Mouse (Mus musculus): ENCODE results near the gene Pnrc1.
A peak's percentile ranks its signal among the peaks of the same experiment; 100 is the strongest.
"Not testable (repeated sequence)": the region's sequence is repeated elsewhere in the genome, so short reads cannot be mapped to it uniquely, and the experiment has no call there.

Pnrc1 gene

GRCm38 (mm10) chr4:33290002-33290401, at the start of gene Pnrc1:
Gene Pnrc1 (minus strand): TSS chr4:33290163.
- peak; percentile 6 for DNase-seq (ENCODE audit: low spot score)

GRCm38 (mm10) chr4:33337999-33338398, 48.0 kb upstream of the Pnrc1 start:
- DNase-seq (ENCODE audit: low spot score), result peak; percentile 36

GRCm38 (mm10) chr4:33332956-33333455, 43.0 kb upstream of the Pnrc1 start:
- DNase-seq (ENCODE audit: low spot score), result no peak

- DNase-seq (ENCODE audit: low spot score), result no peak
These were observed 41.2 kb upstream of the Pnrc1 start for GRCm38 (mm10) chr4:33331147-33331546.

- no peak for DNase-seq (ENCODE audit: low spot score)
These were observed 25.9 kb upstream of the Pnrc1 start for GRCm38 (mm10) chr4:33315840-33316239.

GRCm38 (mm10) chr4:33314150-33314549, 24.2 kb upstream of the Pnrc1 start:
- not testable (repeated sequence) for DNase-seq (ENCODE audit: low spot score)

GRCm38 (mm10) chr4:33310840-33311437, 21.0 kb upstream of the Pnrc1 start:
- no peak for DNase-seq (ENCODE audit: low spot score)

- peak; percentile 99 for DNase-seq (ENCODE audit: low spot score)
These were observed 20.1 kb upstream of the Pnrc1 start, which contains the start of gene Rngtt for GRCm38 (mm10) chr4:33309764-33310757. Gene Rngtt (plus strand): TSS chr4:33310311.

- DNase-seq (ENCODE audit: low spot score), result no peak
These were observed 17.2 kb upstream of the Pnrc1 start for GRCm38 (mm10) chr4:33307146-33307545.

GRCm38 (mm10) chr4:33303057-33303456, 13.1 kb upstream of the Pnrc1 start:
- no peak for DNase-seq (ENCODE audit: low spot score)

- not testable (repeated sequence) for DNase-seq (ENCODE audit: low spot score)
These were observed 11.1 kb upstream of the Pnrc1 start for GRCm38 (mm10) chr4:33300891-33301665.

- peak; percentile 88 for DNase-seq (ENCODE audit: low spot score)
These were observed 2.7 kb upstream of the Pnrc1 start for GRCm38 (mm10) chr4:33292409-33293370.

GRCm38 (mm10) chr4:33290878-33291277, 915 bp upstream of the Pnrc1 start:
- no peak for DNase-seq (ENCODE audit: low spot score)

GRCm38 (mm10) chr4:33289106-33289650, 785 bp downstream of the Pnrc1 start:
- no peak for DNase-seq (ENCODE audit: low spot score)

- DNase-seq (ENCODE audit: low spot score), result no peak
These were observed 4.5 kb downstream of the Pnrc1 start for GRCm38 (mm10) chr4:33285448-33285847.

GRCm38 (mm10) chr4:33284083-33284880, 5.7 kb downstream of the Pnrc1 start:
- no peak for DNase-seq (ENCODE audit: low spot score)

- DNase-seq (ENCODE audit: low spot score), result no peak
These were observed 7.9 kb downstream of the Pnrc1 start for GRCm38 (mm10) chr4:33281891-33282685.

GRCm38 (mm10) chr4:33273437-33273836, 16.5 kb downstream of the Pnrc1 start:
- DNase-seq (ENCODE audit: low spot score), result no peak

All from embryo, embryonic 10.5 days (tissue).